Mouse (Mus musculus) cerebellum, postnatal 4 days (tissue): ENCODE measurements around the gene Col27a1.

Experiments
- DNase-seq, 2 experiments: peaks; one replicate each; pipeline ENCODE4 v3.0.0; 2022; ENCODE audit warnings: low spot score in 2 of 2, mixed read lengths in 1 of 2

Gene Col27a1

DNA sequence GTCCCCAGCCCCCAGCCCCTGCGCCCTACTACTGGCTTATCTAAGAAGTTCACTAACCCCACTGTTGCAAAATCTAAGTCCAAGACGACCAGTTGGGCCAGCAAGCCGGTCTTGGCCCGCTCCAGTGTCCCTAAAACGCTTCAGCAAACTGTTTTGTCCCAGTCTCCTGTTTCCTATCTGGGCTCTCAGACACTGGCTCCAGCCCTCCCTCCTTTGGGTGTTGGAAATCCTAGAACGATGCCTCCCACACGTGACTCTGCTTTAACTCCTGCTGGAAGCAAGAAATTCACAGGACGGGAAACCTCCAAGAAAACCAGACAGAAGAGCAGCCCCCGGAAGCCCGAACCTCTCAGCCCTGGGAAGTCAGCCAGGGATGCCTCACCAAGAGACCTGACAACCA is 11.6 kb downstream of the Col27a1 start:
- DNase-seq, result no peak

DNA sequence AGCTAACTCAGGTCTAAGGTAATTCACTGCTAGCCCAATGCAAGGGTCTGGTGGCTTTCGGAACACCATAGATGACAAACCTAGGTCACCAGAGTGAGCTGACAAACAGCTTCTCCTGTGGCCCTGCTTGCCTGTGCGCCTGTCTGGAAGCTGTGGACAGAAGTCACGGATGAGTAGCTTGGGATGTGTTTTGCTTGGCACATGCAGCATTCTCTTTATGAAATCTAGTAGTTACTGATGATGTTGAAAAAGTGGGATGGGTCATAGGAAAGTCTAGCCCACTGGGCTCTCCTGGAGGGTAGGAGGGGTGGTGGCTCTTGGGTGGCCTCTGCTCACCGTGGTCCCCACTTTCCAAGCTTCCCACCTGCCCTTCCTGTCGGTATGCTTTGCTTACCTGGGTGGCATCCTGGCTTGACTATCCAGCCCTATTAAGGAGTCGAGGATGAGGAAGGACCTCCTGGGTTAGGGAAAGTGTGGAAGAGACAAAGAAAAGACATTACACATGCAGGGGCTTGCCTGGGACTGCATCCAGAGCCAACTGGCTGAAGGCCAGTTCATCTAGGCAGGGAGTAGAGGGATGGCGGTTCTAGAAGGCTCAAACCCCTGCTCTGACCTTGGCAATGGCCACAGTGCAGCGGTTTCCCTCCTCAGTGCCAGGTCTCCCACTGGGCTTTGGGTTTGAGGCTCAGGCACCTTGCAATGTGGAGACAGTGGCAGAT is 12.5 kb downstream of the Col27a1 start:
- peak in 1 of 2 experiments; percentile 64 for DNase-seq

DNA sequence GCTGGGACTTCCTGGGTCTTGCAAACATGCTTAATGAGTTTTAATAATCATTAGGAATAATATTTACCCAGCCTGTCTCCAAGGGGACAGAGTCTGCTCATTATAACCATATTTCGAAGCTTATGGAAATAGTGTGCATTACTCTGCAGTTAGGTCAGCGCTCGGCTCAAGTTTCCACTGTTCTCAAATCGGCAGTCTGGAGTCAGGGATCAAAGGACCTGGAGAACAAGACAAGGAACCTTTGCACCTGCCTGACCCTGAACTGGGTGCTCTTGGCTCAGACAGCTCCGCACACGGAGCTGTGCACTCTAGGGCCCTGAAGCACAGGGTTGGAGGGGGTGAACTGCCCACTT is 13.1 kb downstream of the Col27a1 start:
- no peak for DNase-seq

DNA sequence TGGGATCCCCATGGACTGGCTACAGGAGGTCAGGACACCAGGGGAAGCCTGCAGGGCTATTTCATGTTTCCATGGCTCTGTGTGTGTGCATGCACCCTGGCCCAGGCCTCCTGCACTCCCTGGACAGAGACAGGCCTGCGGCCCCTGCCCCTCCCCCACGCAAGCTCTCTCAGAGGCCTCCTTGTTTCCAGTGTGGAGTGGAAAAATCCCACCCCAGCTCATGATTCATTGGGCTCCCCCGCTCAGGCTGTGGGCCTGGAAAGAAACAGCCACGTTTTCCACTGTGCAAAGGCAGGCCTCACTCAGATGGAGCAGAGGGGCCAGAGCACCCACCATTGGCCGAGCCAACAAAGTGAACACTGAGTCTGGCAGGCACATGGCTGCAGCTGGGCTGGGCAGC is 15.1 kb downstream of the Col27a1 start:
- DNase-seq, result peak in 1 of 2 experiments; percentile 27

DNA sequence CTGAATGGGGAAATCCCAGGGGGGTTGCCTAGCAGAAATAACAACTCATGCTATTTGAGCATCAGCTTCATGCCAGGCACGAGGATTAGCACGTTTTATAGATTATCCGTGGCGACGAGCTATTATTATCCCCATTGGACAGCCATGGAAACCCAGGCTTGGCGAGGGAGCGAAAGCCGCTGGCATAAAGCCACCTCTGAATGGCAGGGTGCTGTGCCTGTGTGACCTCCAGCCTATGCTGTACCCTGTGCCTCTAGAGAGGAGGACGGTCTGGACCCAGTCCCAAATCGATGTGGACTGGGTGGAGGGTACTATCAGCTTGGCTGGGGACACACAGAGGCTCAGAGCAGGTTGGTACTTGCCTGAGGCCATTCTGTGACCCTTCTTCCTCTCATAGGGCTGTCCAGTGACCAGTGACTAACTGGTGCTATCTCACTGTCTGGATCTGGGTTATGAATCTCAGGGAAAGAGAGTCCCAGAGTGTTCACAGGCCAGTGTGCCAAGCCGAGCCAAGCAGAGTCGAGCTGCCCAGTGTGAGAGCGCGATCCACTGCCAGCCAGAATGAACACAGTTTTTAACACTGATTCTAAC is 16.3 kb downstream of the Col27a1 start:
- DNase-seq, result peak in 1 of 2 experiments; percentile 38

DNA sequence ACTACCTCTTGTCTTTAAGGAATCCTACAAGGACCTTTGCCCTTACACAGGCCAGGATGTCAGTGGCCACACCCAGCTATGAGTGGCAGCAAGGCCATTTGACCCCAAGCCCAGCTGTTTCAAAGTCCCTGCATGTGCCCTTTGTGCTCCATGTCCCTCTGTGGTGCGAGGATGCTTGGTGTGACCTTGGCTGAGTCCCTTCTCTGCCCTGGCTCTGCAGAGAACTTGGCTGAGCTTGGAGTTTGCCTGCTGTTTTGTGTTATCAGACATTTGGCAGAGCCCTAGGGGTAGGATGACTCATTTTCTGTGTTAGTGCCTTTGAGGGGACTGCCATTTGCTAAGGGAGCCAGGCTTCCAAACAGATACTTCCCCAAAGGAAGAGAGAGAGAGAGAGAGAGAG is 17.3 kb downstream of the Col27a1 start:
- no peak for DNase-seq

DNA sequence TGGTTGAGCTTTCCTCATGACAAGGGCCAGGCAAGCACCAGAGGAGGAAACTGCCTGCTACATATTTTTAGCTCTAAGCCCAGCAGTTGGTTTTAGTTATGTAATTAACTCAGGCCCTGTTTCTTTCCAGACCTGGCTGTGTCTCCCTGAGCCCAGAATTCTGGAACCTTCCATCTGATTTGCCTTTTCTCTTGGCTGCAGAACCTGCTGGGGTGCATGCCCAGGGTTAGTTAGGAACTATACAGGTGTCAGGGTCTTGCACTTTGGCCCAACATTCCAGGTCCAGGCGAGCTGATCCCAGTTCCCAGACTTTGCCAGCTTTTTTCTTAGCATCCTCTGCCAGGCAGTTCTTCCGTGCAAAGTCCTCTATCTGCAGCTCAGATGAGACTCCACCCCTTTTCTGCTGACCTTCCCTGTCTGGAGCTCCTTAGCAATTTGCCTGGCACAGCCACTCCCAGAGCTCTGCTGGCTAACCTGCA is 18.8 kb downstream of the Col27a1 start:
- DNase-seq, result no peak

DNA sequence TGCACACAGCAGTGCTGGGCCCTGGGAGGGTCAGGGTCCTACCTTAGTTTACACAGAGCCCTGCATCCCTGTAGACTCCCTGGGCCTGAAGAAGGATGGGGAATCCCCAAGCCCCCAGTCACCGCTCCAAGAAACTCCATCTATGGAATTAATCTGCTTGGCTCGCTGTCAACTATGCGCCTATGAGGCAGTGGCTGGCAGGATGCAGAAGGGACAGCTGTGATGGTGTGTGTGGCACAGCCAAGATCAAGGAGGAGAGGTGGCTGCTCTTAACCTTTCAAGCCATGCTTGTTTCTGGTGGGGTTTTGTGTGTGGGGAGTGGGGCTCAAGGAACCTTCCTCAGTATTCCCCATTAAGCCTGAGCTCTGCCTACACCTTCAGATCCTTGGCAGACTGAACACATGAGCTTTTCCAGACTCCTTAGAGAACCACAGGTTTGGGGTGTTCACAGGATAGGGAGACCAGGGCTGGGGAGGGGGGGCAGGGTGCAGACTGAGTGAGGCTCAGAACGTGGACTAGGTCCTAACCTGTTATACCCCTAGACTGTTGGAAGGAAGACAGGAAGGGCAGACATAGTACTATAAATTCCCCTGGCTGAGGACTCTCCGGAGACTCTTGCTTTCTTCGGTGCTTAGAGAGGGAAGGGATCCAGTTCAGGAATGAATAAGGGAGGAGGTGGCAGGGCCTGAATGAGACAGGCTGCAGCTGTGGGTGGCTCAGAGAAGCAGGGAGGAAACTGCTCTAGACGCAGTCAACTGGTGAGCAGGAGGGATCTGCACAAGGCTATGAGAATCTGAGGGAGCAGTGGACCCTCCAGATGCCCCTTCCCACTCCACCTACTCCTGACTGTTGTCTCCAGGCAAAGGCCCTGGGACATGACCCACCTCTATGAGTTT is 20.0 kb downstream of the Col27a1 start:
- no peak for DNase-seq

DNA sequence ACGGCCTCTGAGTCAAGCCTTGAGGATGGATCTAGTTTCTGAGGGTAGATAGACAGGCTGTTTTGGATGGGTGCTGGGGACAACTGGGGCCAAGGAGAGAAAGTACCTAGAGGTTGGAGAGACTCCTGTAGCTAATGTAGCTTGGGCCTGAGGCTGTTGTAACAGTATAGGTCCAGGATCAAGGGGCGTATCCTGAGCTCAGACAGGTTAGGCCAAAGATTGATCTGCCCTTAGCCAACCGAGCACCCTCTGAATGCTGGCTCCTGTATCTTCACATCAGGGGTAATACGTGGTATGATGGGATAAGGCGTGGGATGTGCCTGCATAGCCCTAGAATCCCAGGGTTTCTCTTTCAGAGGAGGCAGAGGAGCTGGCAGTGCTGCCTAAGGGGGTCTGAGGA is 21.0 kb downstream of the Col27a1 start:
- DNase-seq, result no peak

DNA sequence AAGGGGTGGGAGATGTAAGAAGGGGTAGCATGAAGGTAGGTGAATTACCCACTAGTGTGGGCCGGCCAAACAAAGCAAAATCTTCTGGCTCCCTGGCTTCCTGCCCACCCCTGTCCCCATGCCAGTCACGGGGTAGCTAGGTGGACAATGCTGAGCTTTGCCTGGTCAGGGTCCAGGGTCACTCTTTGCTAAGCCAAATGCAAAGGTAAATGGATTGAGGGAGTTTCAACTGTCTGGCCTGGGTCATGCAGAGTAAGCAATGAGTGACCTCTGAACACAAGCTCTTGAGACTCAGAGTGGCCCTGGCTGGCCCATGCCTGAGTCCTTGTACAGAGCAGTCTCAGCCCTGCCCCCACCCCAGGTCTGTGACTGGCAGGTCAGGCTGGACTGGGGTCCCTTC is 22.4 kb downstream of the Col27a1 start:
- DNase-seq, result no peak

DNA sequence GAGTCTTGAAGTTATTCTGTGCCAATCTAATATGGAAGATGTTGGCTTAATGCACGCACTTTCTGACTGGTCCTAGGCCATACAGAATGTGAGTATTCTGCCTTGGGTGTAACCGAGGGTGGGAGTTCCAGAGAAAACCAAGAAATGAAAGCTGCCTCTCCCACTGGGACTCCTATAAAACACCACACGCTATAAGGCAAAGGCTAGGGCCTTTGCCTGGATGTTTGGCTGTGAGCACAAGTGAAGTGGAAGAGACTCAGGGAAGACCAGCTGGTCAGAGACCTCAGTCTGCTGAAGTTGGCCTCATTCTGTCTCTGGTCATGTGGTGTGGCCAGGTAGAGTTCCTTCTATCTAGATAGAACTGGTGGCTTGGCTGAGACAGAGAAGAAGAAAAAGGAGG is 23.4 kb downstream of the Col27a1 start:
- no peak for DNase-seq

DNA sequence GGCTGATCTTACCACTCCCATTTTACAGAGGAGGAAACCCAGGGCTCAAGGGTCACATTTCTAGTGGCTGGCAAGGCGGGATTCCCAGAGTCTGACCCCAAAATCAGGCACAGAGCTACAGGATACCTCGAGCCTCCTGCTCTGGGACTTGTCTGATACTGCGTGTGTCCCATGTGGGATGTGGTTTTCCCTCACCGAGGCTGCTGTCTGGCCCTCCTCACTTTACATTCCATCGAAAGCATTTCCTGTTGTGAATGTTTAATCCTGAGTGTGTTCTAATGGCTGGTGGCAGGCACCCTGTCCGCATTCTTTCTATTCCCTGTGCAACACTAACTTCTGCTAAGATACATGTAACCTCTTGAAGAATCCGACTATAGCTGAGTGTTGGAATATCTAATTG is 24.3 kb downstream of the Col27a1 start:
- DNase-seq, result no peak

DNA sequence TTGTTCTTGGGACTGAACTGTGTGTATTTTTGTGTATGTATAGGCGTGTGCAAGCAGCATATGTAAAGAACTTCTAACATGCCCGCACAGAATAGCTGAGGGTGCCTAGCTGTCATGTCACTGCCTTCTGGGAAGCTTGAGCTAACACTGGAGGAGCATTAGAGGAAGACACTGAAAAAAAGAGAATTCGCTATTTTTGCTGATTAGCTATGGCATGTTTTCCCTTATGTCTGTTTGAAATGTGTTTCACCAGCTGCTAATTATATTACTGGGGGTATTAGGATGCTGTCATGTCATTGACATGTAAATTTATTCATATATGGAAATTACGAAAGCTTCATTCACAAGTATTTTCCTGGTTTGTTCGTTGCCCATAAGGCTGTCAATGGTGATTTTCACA is 24.9 kb downstream of the Col27a1 start:
- DNase-seq, result no peak

DNA sequence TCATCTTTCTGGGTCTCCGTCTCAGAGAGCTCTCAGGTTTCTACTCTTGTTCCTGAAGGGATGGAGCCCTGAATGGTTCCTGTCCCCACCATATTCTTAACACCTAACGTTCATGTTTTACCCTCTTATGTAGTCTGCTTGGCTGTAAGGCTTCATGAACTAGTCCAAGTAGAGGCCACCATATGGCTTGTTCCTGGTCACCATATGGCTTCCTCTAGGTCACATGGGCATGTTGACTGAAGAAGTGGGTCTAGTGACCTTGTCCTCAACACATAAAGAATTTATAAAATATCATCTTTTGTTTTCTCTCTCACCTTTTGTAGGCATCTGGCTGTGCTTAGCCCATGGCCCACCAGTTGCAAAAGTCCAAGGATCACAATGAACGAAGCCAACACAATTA is 27.2 kb downstream of the Col27a1 start:
- no peak for DNase-seq

DNA sequence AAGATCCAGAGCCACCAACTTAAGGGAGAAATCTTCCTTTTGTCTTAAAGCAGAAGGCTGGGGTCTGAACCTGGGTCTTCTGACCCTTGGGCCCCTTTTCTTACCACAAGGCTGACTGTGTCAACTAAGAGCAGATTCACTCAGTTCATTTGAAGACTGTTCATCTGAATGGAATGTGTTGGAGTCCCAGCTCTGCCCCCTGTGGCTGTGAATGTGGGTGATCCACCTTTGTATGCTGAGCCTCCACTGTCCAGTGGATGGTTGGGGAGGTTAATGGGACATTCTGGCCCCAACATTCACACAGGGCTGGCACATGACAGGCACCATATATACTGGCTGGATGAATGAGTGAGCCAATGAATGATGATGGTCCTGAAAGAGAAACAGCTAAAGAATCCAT is 34.2 kb downstream of the Col27a1 start:
- no peak for DNase-seq

DNA sequence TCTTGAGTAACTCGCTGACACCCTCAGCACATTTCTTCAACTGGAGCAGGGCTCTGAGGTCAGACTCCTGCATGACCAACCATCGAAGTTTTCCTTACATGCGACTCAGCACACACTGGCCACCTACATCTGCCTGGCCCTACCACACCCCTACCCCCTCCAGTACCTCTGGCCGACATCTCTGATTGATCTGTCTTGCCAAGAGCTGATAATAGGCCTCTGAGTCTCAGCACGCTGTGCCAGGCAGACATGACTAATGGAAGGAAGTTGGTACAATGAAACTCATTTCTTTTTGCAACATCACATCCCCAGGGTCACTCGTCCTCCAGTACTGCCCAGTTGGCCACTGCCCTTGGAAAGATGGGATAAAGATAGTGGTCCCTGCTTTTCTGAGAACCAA is 35.1 kb downstream of the Col27a1 start:
- no peak for DNase-seq

DNA sequence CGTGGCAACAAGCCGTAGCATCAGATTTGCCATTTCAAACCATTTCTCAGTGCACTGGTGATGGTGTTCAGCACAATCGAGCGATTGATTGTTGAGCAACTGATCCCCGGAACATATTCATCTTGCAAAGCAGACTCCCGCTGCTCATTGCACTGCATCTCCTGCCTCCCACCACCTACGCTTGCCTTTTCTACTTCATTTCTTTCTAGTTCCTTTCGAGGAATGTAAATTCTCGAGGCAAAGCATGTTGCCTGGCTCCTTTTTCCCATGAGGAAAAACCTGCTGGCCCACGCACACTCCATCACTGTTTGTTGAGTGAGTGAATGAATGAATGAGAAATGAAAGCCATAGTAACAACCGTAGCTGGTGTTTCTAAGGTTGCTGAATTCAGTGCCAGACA is 38.0 kb downstream of the Col27a1 start:
- no peak for DNase-seq

DNA sequence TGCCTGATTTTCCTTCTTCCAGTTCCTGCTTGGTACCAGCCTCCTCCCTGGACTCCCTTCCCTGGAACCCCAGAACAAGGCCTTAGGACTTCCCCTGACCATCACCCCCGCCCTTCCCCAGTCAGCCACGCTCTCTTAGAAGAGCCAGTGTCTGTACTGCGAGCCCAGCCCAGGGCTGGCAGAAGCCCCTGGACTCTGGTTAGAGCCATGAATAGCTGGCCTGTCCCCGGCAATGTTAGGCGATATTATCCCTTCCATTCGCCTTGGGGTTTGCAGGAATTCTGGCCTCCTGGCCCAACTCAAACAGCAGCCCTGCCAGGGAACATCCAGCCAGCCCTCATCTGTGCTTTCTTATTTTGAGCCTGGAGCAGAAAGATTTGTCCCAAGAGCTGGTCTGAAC is 39.9 kb downstream of the Col27a1 start:
- DNase-seq, result no peak

DNA sequence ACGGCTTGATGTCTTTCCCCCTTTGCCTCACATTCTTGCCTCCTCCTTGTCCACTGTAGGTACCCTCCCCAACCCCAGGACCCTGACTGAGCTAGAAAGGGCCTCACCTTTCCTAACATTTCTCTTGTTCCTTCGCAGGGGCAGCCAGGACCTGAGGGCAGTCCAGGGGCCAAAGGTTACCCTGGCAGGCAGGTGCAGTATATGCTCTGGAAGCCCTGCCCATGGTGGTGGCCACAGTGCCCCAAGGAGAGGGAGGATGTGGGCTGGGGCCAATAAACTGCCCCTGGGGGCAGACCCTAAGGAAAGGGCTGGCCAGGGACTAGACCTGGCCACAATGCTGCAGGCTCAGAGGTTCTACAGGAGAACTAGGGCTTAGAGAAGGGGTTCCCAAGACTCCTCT is 40.3 kb downstream of the Col27a1 start:
- no peak for DNase-seq

DNA sequence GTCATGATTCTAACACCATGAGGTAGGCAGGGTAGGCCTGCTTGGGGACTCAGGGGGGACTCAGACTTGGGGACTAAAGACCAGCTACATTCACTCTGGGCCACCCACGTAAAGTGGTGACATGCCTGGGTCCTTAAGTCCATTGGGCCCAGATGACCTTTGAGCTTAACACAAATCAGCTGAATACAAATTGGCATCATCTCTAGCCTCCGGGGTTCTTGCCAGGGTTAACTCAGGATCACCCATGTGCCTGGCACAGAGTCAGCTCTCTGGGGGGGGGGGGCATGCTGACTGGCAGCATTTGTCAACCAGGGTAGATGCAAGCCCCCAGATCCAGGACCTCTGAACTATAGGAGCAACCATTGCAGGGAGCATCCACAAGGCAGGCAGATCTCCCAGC is 42.6 kb downstream of the Col27a1 start:
- DNase-seq, result no peak

DNA sequence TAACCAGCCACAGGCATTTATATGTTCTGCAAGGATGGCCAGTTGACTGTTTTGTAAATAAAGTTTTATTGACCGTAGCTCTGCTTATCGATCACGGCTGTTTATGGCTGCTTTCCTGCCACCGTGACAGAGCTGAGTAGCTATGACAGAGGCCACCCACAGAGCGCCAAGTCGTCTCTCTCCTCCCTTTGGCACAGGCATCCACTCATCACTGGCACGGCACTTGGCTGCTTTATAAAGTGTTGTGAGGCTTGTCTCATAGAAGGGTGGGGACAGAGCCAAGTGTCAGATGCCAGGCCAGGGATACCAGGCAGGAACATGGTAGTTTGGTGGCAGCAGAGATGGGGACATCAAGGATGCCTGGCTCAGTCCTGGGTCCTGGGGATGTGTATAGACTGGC is 43.5 kb downstream of the Col27a1 start:
- peak in 1 of 2 experiments; percentile 51 for DNase-seq

DNA sequence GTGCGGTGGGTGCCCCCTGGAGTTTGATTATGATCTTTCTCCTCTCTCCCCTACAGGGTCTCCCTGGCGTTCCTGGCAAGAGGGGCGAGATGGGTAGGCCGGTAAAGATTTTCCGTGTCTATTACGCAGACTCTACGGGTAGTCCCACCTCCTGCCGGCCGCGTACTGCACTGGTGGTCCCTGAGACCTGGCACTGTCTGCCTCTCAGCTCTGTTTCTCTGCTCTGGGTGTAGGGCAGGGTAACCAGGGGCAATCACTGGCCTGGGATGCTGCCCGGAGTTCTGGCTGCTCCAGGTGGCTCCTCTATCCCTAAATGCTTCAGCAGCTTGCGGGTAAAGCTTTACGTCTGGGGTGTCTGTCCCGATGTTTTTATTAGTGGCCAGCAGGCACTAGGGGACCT is 44.3 kb downstream of the Col27a1 start:
- no peak for DNase-seq

DNA sequence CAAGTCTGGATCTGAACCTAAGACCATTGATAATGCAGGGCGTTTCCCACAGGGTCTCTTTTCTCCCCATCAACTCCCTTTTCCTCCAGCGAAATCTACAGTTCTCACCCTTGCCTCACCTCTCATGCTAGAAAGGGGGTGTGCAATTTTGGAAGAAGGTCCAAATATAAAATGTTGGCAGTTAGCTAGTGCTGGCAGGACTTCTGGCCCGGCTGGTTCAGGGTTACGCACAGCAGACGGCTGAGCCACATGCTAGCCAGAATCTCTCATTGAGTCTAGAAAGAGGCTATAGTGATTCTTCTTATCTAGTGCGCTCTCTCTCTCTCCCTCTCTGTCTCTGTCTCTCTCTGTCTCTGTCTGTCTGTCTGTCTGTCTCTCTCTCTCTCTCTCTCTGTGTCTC is 45.3 kb downstream of the Col27a1 start:
- no peak for DNase-seq
